Mouse (Mus musculus): ENCODE data around the gene Vamp4. TPM values are rescaled to one million over a fixed set of nuclear protein-coding genes. Genes with fewer than 3 reads are reported as not detected.
"Not testable (repeated sequence)": the region's sequence is repeated elsewhere in the genome, so short reads cannot be mapped to it uniquely, and the experiment has no call there.

The Vamp4 gene
- polyA plus RNA-seq, 1 experiment from 2014 or later = 70.6 TPM

GRCm38 (mm10) chr1:162601288-162601687 is 31.0 kb downstream of the Vamp4 start:
- peak; percentile 83 for ATAC-seq (ENCODE audit: low FRiP score)
- Histone ChIP-seq H3K4me1 (replicated peaks; ENCODE audit: control insufficient read depth, insufficient read depth, low read length) (peaks cover 10% of the 10 kb centered on the region; the same call in 1 of the 2 replicates), H3K4me3 (replicated peaks; ENCODE audit: low read length) (no peak overlapping the region), H3K4me2 (replicated peaks) (no peak overlapping the region), H3K36me3 (replicated peaks; ENCODE audit: control insufficient read depth, insufficient read depth) (peaks cover 24% of the 10 kb centered on the region; the same call in 1 of the 2 replicates), H3K27me3 (ENCODE audit: control insufficient read depth, insufficient read depth, low read length) (no peaks in the 10 kb centered on the region), H3K9me3 (ENCODE audit: control insufficient read depth, low read length) (no peaks in the 10 kb centered on the region), H3K9ac (no peak overlapping the region), H3K27ac (no peak overlapping the region)
- WGBS = 40% methylated on average over 4 of the region's 4 CpGs
- DNase-seq (ENCODE audit: low spot score) = peak; percentile 64

GRCm38 (mm10) chr1:162608127-162608526 is 37.8 kb downstream of the Vamp4 start:
- WGBS = 17% methylated on average over 1 of the region's 1 CpGs
- Histone ChIP-seq H3K9me3 (ENCODE audit: control insufficient read depth, low read length) (no peaks in the 10 kb centered on the region), H3K4me2 (replicated peaks) (no peak overlapping the region), H3K4me1 (replicated peaks; ENCODE audit: control insufficient read depth, insufficient read depth, low read length) (no peaks in the 10 kb centered on the region), H3K36me3 (replicated peaks; ENCODE audit: control insufficient read depth, insufficient read depth) (no peaks in the 10 kb centered on the region), H3K9ac (no peak overlapping the region), H3K27me3 (ENCODE audit: control insufficient read depth, insufficient read depth, low read length) (no peaks in the 10 kb centered on the region), H3K27ac (no peak overlapping the region), H3K4me3 (replicated peaks; ENCODE audit: low read length) (no peak overlapping the region)
- ATAC-seq (ENCODE audit: low FRiP score) (no peak), DNase-seq (ENCODE audit: low spot score) (no peak)

- H3K27me3 ChIP-seq (ENCODE audit: control insufficient read depth, insufficient read depth, low read length) = no peaks in the 10 kb centered on the region
- DNase-seq (ENCODE audit: low spot score) = no peak
- H3K36me3 ChIP-seq (replicated peaks; ENCODE audit: control insufficient read depth, insufficient read depth) = no peaks in the 10 kb centered on the region
- H3K4me3 ChIP-seq (replicated peaks; ENCODE audit: low read length) = no peak overlapping the region
- 42% methylated on average over 9 of the region's 9 CpGs for WGBS
- no peaks in the 10 kb centered on the region for H3K9me3 ChIP-seq (ENCODE audit: control insufficient read depth, low read length)
- H3K9ac ChIP-seq = no peak overlapping the region
- no peaks in the 10 kb centered on the region for H3K4me1 ChIP-seq (replicated peaks; ENCODE audit: control insufficient read depth, insufficient read depth, low read length)
- ATAC-seq (ENCODE audit: low FRiP score) = no peak
- no peak overlapping the region for H3K27ac ChIP-seq
- H3K4me2 ChIP-seq (replicated peaks) = no peak overlapping the region
These were observed 39.4 kb downstream of the Vamp4 start for GRCm38 (mm10) chr1:162609633-162610250.

GRCm38 (mm10) chr1:162611191-162611590 is 40.9 kb downstream of the Vamp4 start:
- Histone ChIP-seq H3K4me3 (replicated peaks; ENCODE audit: low read length) (no peak overlapping the region), H3K9ac (no peak overlapping the region), H3K27me3 (ENCODE audit: control insufficient read depth, insufficient read depth, low read length) (no peaks in the 10 kb centered on the region), H3K36me3 (replicated peaks; ENCODE audit: control insufficient read depth, insufficient read depth) (no peaks in the 10 kb centered on the region), H3K4me1 (replicated peaks; ENCODE audit: control insufficient read depth, insufficient read depth, low read length) (no peaks in the 10 kb centered on the region), H3K4me2 (replicated peaks) (no peak overlapping the region), H3K9me3 (ENCODE audit: control insufficient read depth, low read length) (no peaks in the 10 kb centered on the region), H3K27ac (no peak overlapping the region)
- ATAC-seq (ENCODE audit: low FRiP score) (no peak), DNase-seq (ENCODE audit: low spot score) (no peak)
- 45% methylated on average over 4 of the region's 4 CpGs for WGBS

GRCm38 (mm10) chr1:162615511-162615910 is 45.2 kb downstream of the Vamp4 start:
- Histone ChIP-seq H3K9me3 (ENCODE audit: control insufficient read depth, low read length) (no peaks in the 10 kb centered on the region), H3K4me2 (replicated peaks) (no peak overlapping the region), H3K4me3 (replicated peaks; ENCODE audit: low read length) (no peak overlapping the region), H3K36me3 (replicated peaks; ENCODE audit: control insufficient read depth, insufficient read depth) (no peaks in the 10 kb centered on the region), H3K27ac (no peak overlapping the region), H3K27me3 (ENCODE audit: control insufficient read depth, insufficient read depth, low read length) (no peaks in the 10 kb centered on the region), H3K4me1 (replicated peaks; ENCODE audit: control insufficient read depth, insufficient read depth, low read length) (no peaks in the 10 kb centered on the region), H3K9ac (no peak overlapping the region)
- peak; percentile 61 for DNase-seq (ENCODE audit: low spot score)
- WGBS = 83% methylated on average over 1 of the region's 1 CpGs
- peak; percentile 96 for ATAC-seq (ENCODE audit: low FRiP score)

GRCm38 (mm10) chr1:162620487-162620886 is 50.2 kb downstream of the Vamp4 start:
- Histone ChIP-seq H3K9me3 (ENCODE audit: control insufficient read depth, low read length) (no peaks in the 10 kb centered on the region), H3K27me3 (ENCODE audit: control insufficient read depth, insufficient read depth, low read length) (no peaks in the 10 kb centered on the region), H3K9ac (no peak overlapping the region), H3K4me2 (replicated peaks) (no peak overlapping the region), H3K27ac (no peak overlapping the region), H3K36me3 (replicated peaks; ENCODE audit: control insufficient read depth, insufficient read depth) (no peaks in the 10 kb centered on the region), H3K4me3 (replicated peaks; ENCODE audit: low read length) (no peak overlapping the region), H3K4me1 (replicated peaks; ENCODE audit: control insufficient read depth, insufficient read depth, low read length) (peaks cover 10% of the 10 kb centered on the region; the same call in 1 of the 2 replicates)
- no peak for DNase-seq (ENCODE audit: low spot score)
- ATAC-seq (ENCODE audit: low FRiP score) = no peak
- WGBS = 66% methylated on average over 4 of the region's 4 CpGs

- no peak for DNase-seq (ENCODE audit: low spot score)
- Histone ChIP-seq H3K9ac (no peak overlapping the region), H3K4me1 (replicated peaks; ENCODE audit: control insufficient read depth, insufficient read depth, low read length) (peaks cover 10% of the 10 kb centered on the region; the same call in 1 of the 2 replicates), H3K36me3 (replicated peaks; ENCODE audit: control insufficient read depth, insufficient read depth) (no peaks in the 10 kb centered on the region), H3K27me3 (ENCODE audit: control insufficient read depth, insufficient read depth, low read length) (no peaks in the 10 kb centered on the region), H3K9me3 (ENCODE audit: control insufficient read depth, low read length) (no peaks in the 10 kb centered on the region), H3K4me2 (replicated peaks) (no peak overlapping the region), H3K27ac (no peak overlapping the region), H3K4me3 (replicated peaks; ENCODE audit: low read length) (no peak overlapping the region)
- WGBS = 23% methylated on average over 4 of the region's 4 CpGs
- ATAC-seq (ENCODE audit: low FRiP score) = peak; percentile 29; the same call in 1 of the 2 replicates
These were observed 53.6 kb downstream of the Vamp4 start for GRCm38 (mm10) chr1:162623895-162624294.

- Histone ChIP-seq H3K9me3 (ENCODE audit: control insufficient read depth, low read length) (no peaks in the 10 kb centered on the region), H3K9ac (no peak overlapping the region), H3K36me3 (replicated peaks; ENCODE audit: control insufficient read depth, insufficient read depth) (no peaks in the 10 kb centered on the region), H3K4me1 (replicated peaks; ENCODE audit: control insufficient read depth, insufficient read depth, low read length) (peaks cover 10% of the 10 kb centered on the region; the same call in 1 of the 2 replicates), H3K27ac (no peak overlapping the region), H3K4me3 (replicated peaks; ENCODE audit: low read length) (no peak overlapping the region), H3K27me3 (ENCODE audit: control insufficient read depth, insufficient read depth, low read length) (no peaks in the 10 kb centered on the region), H3K4me2 (replicated peaks) (no peak overlapping the region)
- ATAC-seq (ENCODE audit: low FRiP score) (0 out of 2 replicates have a peak, but pooled peaks have one; percentile 13), DNase-seq (ENCODE audit: low spot score) (no peak)
- 49% methylated on average over 7 of the region's 7 CpGs for WGBS
These were observed 54.9 kb downstream of the Vamp4 start for GRCm38 (mm10) chr1:162625229-162625628.

GRCm38 (mm10) chr1:162627821-162628220 is 57.5 kb downstream of the Vamp4 start:
- ATAC-seq (ENCODE audit: low FRiP score); DNase-seq (ENCODE audit: low spot score): not testable (repeated sequence)
- WGBS = 78% methylated on average over 4 of the region's 4 CpGs

More at GRCm38 (mm10) chr1:162627821-162628220, 57.5 kb downstream of the Vamp4 start:
- not testable (repeated sequence) for H3K27me3 ChIP-seq (ENCODE audit: control insufficient read depth, insufficient read depth, low read length); H3K4me2 ChIP-seq (replicated peaks); H3K36me3 ChIP-seq (replicated peaks; ENCODE audit: control insufficient read depth, insufficient read depth); H3K27ac ChIP-seq; H3K4me3 ChIP-seq (replicated peaks; ENCODE audit: low read length); H3K9ac ChIP-seq; H3K9me3 ChIP-seq (ENCODE audit: control insufficient read depth, low read length)
- H3K4me1 ChIP-seq (replicated peaks; ENCODE audit: control insufficient read depth, insufficient read depth, low read length) = peaks cover 10% of the 10 kb centered on the region; the same call in 1 of the 2 replicates

Measured in hindbrain, embryonic 14.5 days (tissue).